Mouse (Mus musculus) spleen, adult 2 months (tissue): ENCODE measurements around the gene Gpr137.

Source experiments
- CTCF ChIP-seq: fragments of 200-500 bp; IDR thresholded peaks from 2 replicates; pipeline ENCODE4 v1.5.1; 2011; ENCODE audit warnings: mild to moderate bottlenecking, inconsistent platforms; ENCODE audit not compliant: insufficient read depth, insufficient read length, insufficient replicate concordance; ENCODE audit errors: extremely low read depth
- POLR2A ChIP-seq: fragments of 200-500 bp; IDR thresholded peaks from 2 replicates; pipeline ENCODE4 v1.6.1; 2011; ENCODE audit warnings: low read depth, low read length, inconsistent platforms

GRCm38 (mm10) chr19:6969291-6969664 is 27.0 kb upstream of the Gpr137 start:
- no peak for TF ChIP-seq CTCF
- TF ChIP-seq POLR2A = no peak
